Mouse (Mus musculus) thymus, postnatal 0 days (tissue): Measurements from ENCODE around the gene Tmem171. TPM values are rescaled to one million over a fixed set of nuclear protein-coding genes. Genes with fewer than 3 reads are reported as not detected.
A peak's percentile ranks its signal among the peaks of the same experiment; 100 is the strongest.

Source experiments
- DNase-seq: peaks from one replicate; pipeline ENCODE4 v3.0.0-alpha.2; 2015; ENCODE audit warnings: low spot score
- polyA plus RNA-seq: library from polyadenylated mRNA; unstranded; fragments of >200 nt; fragmentation: Nextera tagmentation; extraction: Ambion mirVana; gene quantifications from 2 replicates; pipeline ENCODE4 v1.2.1, GENCODE M21; 2015

Tmem171 gene
- 0.39 and 0.40 TPM in 2 replicates for polyA plus RNA-seq

DNA sequence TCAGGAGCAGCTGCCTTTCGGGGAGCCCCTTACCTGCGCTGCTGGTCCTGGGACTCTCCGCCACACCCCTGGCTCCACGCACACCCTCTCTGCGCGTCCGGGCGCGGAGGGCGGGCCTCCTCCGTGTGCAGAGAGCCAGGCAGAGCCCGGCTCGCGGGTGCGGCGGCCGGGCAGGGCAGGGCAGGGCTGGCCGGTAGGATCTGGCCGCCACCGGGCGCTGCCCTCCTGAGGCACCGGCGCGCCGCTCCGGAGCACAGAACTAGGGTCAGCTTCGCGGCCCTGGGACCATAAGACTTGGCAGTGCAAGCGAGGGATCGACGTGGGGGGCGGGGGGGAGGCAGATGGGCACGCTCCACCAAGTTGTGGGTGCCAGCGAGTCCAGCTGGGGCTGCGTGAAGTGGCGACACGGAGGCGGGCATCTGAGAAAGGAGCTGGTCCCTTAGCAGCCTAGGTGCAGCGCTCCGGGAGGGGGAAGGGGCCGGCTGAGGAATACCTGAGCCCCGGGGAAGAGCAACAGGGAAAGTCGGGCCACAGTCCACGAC, at the start of gene Tmem171:
Gene Tmem171 (minus strand): TSS at position 62 of the 542 bp plus-strand sequence.
- no peak for DNase-seq

DNA sequence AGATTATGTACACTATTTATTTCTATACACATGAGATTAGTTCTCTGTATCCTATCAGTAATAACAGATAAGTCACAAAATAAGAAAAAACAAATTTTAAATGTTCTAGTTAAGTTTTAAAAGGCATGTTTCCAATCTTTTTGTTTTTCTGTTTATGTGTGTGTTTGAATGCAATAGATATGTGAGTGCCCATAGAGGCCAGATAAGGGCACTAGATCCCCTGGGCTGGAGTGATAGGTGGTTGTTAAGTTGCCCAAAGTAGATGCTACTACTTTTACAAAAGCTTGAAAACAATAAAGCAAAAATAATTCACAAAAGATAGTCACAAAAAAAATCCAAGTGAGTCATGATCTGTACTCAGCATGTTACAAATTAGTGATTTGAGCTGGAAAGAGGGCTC, 49.2 kb upstream of the Tmem171 start:
- DNase-seq: no peak

DNA sequence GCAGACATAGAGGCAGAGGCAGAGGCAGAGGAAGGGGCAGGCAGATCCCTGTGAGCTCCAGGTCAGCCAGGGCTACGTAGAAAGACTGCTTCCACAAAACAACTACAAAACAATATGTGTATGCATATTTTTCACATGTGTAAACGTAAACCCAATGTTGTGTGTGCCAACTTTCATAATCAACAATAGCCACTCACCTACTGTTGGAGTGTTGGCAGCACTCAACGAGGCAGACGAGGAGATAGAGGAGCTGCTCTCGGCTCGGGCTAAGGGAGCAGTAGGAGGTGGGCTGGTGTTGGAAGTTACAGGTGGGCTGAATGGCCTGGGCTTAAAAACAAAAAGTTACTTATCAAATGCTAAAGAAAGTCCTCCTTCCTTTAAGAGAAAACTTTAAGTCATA, 48.6 kb upstream of the Tmem171 start:
- no peak for DNase-seq

DNA sequence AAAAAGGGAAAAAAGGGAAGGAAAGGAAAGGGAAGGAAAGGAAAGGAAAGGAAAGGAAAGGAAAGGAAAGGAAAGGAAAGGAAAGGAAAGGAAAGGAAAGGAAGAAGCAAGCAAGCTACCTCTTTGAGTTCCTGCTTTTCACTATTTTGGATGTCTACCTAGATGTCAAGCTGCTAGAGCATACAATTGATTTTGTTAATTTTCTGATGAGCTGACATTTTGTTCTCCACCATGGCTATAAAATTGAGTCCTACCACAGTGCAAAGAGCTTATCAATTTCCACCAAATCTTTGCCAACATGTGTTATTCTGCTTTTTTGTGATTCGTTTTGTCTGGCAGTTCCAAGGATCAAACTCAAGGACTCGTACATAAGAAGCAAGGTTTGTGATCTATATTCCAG, 43.6 kb upstream of the Tmem171 start:
- DNase-seq: peak; percentile 8

DNA sequence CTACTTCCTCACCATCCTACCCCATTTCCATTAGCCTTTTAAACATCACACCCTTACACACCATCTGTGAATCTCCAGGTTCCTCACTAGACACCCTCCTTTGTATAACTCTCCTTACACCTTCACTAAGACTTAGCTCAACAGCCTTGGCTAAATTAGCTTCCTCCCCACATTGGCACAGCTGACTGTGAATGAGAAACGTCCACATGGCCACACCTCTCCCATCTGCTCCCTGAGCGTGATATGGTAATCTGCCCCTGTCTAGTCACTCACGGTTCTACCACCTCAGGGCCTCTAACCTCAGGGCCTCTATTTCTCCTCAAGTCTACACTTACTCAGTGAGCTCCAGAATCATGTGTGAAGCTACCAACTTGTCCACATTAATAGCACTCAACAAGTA, 38.7 kb upstream of the Tmem171 start:
- no peak for DNase-seq

DNA sequence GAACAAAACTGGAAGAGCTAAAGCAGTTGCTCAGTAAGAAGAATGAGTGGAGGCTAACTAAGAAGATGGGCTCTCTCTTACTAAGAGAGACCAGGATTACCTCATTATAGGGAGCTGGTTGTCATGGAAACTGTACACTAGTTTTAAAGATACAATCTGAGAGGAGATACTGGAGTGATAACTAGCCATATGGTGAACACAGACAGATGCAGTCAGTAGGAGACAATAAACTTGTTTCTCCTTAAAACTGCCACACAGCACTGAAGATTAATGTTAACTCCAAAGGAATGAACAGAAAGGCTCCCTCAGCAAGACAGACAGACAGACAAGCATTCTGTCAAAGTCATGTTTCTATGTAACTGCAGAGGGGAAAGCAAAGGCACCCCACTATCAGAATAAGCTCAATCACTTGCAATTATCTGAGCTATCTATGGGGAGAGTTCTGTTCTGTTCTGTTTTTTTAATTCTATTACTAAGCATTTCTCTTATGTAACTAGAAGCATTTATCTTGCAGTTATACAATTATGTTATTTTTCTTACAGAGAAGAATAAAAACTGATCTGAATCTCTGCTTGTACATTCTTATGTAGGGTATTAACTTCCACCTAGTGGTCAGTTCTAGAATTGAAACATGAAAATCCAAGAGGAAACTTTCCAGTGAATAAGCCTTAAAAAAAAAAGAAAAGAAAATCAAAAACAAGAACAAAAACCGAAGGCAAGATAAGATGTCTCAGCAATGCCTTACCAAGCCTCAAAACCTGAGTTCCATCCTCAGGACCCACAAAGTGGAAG, 34.8 kb upstream of the Tmem171 start:
- no peak for DNase-seq

DNA sequence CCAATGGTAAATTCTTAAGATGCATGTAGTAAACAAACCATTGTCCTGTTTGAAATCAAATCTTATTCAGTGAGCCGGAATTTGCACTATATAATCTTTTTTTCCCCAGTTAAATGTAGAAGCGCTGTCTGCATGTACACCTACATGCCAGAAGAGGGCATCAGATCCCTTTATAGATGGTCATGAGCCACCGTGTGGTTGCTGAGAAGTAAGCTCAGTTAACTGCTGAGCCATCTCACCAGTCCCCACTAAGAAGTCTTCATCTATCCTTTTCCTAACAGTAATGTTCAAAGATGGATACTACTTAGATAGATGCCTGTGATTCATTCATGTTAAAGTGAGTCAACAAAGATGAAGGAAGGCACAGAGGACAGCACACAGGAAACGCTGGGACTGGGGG, 31.9 kb upstream of the Tmem171 start:
- peak; percentile 33 for DNase-seq

DNA sequence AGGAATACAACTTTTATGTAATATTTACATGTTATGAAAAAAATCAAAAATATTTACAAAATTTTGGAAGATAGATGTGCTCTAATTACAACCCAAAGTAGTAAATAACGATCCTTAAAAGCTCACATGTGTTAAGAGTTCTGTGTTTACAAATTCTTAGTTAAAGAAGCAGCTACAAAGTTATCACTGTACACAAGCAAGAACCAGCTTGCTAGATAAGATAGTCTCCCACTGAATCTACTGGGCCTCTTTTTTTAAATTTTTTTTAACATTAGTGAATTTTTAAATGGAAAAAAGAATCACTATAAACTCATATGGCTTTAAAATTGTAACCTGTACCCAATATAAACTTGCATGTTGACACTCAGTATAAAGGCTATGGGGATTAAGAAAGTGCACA, 28.8 kb upstream of the Tmem171 start:
- no peak for DNase-seq

DNA sequence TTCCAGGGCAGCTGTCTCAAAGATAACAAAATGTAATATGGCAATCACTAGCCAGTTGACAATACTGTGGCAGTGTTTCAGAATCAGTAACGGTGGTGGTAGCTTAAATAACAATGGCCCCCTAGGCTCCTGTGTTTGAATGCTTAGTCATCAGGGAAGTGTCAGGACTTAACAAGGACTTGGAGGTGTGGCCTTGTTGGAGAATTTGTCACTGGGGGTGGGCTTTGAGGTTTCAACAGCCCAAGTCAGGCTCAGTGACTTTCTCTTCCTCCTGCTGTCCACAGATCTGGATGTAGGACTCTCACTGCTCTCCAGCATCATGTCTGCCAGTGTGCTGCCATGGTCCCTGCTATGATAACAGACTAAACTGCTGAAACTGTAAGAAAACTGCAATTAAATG, 27.7 kb upstream of the Tmem171 start:
- DNase-seq: no peak

DNA sequence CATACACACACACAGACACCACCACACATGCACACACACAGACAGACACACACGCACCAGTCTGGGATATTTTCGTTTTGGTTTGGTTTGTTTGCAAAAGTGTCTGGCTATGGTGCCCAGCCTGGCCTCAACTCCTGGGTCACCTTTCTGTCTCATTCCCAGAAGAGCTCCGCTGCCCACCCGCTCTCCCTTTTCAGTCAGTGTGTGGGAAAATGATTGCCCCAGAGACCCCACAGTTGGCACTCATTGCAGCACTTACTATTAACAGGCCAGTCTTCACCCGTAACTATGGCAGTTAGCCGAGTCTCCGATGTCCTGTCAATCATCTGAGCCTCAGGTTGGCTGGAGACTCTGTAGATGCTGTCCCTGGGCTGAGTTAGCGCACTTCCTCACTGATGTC, 21.5 kb upstream of the Tmem171 start:
- DNase-seq: no peak

DNA sequence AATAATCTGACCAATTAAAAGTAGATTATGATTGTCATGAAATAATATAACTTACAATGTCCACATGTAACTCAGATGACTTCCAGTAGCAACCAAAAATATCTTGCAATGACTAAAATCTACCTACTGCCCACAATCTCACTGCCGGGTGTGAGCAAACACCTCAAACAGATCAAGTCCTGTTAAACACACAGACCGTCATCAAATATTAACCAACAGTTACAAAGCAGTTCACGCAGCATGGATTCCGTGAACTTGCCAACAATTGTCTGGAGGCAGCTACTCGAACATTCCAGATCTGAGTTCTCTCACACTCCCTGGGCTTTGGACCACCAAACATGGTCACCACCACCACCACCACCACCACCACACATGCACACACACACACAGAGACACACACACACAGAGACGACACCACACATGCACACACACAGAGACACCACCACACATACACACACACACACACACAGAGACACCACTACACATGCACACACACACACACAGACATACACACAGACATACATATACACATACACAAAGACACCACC, 20.9 kb upstream of the Tmem171 start:
- no peak for DNase-seq

DNA sequence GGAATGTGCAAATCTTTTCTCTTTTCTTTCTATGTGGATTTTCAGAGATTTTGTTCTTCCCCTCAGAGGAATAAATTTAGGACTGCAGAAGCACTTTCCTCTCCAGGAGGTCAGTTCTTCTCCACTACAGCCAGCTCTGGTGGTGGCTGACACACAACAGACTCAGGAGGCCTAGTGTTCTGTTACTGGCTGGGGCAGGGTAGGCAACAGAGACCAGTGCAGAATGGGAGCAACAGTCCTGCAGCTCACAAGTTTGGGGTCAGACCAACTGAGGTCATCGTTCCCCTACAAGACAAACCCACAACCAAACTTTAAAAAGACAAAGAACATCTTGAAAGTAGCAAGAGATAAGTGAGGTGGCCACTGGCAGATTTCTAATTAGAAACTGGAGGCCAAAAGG, 16.0 kb upstream of the Tmem171 start:
- no peak for DNase-seq

DNA sequence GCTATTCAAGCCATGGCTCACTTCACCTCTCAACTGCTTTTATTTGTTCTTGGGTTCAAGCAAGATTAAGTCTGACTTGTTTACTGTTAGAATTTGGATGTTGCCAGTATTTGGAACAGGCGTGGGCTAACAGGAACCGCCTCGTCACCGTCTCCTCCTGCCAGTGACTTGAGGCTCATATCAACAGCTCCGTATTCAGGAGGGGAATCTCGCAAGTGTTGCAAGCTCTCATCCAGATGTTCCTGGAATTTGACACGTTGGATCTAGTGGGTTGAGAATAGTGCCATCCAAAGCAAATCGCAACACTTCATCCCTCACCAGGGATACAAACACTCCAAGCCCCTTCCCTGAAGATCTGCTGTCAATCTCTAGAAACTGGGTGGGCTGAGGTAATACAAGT, 15.6 kb upstream of the Tmem171 start:
- DNase-seq: no peak

DNA sequence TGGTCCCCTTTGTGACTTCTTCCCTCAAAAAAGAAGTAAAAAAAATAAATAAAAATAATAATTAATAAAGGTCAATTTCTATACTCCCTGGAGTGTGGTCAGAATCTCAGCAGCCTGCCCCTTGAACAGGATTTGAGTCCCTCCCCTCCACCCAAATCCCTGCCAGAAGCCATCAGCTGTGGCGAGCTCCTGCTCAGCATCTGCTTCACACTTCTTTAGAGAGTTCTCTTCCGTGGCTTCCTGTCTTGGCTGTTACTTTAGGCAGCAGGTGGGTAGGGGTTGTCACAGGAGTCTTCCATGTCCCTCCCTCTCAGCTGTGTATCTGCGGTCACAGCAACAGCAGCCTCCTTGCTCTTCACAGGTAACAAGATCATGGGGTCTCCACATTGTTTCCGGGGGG, 10.9 kb upstream of the Tmem171 start:
- no peak for DNase-seq

DNA sequence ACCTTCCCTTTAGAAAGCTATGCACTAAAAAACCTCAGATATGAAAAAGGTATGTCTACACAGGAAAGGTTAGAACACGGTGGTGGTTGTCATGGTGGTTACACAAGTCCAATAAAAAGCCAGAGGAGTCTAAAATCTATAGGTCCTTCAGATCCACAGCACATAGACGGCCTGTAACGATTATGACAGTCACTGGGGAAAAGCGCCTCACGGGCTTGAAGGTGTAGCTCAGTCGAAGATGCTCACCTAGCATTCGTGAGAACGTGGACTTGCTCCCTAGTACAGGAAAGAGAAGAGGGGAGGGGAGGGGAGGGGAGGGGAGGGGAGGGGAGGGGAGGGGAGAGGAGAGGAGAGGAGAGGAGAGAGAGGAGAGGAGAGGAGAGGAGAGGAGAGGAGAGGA, 9.2 kb upstream of the Tmem171 start:
- DNase-seq: no peak

DNA sequence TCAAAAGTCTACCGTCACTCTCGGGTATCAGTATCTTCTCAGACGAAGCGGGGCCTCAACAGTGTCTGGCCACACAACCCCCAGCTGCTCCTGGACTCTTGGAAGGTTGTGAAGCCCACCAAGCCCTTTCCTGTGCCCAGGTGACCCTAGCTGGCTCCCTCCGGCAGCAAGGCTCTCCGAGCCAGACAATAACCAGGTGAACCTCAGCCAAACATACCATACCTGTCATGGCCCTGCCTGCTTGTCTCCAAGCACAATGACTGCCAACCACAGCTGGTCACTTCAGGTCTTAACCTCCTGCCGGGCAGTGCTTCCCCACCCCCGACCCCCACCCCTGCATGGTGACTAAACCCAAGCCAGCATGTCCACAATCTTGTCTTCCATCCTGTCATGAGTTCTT, 7.7 kb upstream of the Tmem171 start:
- no peak for DNase-seq

DNA sequence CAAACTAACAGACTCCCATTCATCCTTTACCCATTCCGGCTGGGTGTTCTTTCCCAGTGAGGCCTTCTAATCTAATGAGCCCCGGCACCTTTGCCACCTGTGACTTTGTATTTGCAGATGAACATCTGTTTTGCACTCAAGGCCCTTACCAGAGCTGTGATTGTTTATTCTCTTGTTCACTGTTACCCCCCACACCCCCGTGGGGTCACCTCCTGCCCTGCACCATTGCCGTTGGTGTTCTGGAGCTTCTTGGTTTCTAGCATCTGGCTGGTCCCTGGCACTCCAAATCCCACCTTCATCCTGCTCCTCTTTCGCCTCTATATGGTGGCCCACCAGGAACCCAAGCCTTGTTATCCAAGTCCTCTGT, 6.7 kb upstream of the Tmem171 start:
- no peak for DNase-seq

DNA sequence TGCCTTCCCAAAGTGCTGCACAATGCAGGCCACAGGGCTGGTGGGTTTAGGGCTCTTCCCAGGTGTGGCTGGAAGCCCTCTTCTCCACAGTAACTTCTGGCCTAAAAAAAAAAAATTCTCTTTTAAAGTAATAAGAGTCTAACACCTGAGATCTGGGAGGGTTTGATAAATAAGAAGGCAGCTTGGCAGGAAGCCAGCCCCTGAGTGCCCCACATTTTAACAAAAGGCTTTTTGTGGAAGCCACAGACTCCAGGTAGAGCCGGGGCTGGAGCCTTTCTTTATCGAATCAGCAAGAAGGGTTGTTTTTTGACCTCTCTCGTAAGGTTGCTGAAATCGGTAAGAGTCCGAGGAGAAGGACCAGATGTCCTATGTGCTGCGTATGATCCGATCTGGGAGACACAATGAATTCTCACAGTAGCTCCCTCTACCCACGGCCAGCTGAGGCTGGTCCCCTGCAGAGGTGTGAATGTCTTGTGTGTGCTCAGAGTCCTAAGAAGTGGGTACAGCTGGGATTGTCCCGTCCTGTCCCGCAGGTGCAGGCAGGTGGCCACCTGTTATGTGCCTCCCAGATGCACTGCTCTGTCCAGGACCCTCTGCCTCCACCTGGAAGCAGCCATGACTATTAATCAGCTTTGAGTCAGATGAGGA, 6.2 kb upstream of the Tmem171 start:
- no peak for DNase-seq

DNA sequence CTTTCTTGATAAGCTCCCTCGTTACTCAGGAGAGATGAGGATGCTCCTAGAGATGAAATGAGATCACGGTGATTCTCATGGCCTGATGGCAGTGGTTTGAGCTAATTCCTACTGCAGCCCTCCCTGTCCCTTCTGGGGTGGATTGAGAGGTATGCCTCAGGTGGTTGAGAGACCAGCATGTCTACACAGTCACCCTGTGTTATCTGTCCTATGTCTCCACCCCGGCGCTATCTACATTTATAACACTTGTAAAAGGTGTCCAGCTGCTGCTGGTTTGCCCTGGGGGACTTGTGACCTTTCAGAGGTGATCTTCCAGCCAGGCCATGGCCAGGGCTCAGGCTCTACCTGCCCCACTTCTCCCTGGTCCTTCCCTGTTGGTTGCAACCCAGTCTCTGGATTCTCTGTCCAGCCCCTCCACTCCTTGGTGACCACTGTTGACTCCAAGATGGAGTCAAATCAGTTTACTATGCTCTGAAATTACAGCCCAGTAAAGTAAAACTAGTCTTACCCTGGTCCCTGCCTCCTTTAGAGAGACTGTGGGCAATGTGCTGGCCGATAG, 5.4 kb upstream of the Tmem171 start:
- DNase-seq: no peak

DNA sequence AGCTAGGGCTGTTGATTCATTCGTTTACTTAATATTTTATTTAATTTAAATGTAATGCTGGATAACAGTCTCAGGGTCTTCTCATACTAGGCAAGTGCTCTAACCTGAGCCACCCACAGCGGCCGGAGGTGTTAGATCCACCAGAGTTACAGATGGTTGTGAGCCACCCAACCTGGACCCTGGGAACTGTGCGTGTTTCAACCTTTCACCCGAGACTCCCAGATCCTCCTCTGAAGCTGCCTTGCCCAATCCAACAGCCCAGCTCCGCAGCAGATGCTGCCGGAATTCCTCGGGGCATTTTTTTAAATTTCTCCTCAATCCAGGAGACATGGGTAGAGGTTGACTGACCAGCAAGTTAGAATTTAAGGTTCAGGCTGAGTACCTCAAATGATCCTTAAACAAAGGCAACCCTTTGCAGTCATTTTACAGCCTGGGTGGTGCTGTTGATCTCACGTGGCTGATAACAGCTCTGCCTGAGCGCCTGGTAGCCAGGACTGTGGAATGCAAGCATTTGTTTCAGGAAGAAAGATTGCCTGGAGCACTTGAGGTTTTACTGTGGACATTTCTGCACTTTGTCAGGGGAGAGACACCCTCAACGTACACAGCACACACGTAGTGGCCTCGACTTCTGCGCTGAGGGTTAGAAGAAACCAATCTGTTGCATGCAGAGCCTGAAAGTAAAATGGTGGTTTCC, 4.6 kb upstream of the Tmem171 start:
- DNase-seq: no peak

DNA sequence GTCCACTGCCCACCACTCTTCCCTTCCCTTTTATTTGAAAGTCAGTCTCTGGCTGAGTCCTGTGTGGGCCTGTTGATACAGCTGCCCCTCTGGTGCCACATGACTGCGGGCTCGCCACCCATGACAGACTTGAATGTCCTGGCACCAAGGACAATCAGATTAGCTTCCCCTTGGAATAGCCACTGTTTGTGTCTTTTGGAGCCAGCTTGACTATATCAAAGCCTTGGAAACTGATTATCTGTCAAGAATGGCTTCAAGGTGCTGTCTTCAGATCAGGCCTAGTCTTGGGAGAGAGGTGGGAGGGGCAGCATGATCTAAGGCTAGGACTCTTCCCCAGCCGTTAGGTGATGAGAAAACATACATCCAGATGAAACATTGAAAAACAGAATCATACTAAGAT, 2.1 kb upstream of the Tmem171 start:
- no peak for DNase-seq

DNA sequence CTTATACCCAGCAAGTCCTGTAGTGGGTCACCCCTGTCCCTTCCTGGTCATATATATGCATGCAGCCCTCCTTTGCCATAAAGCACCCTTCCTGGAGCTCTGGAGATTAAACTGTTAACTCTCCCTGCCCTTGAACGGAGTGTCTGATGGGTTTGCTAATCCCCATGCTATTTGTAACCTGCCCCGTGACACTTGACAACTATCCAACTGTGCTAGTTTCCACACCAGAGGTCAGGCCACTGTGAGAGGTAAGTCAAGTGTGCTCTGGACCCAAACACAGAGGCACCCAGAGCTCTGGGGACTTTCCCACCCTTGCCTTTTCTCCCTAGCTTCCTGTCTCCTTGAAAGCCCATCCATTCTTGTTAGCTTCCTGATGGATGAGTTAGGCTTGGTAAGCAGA, 912 bp upstream of the Tmem171 start:
- no peak for DNase-seq
